Mouse (Mus musculus): ENCODE data around the gene Fam20a. TPM values are rescaled to one million over a fixed set of nuclear protein-coding genes. Genes with fewer than 3 reads are reported as not detected.

Fam20a gene
- 28.0 and 29.0 TPM in 2 replicates for polyA plus RNA-seq (2015; fragmentation: Nextera tagmentation; extraction: Ambion mirVana)

DNA sequence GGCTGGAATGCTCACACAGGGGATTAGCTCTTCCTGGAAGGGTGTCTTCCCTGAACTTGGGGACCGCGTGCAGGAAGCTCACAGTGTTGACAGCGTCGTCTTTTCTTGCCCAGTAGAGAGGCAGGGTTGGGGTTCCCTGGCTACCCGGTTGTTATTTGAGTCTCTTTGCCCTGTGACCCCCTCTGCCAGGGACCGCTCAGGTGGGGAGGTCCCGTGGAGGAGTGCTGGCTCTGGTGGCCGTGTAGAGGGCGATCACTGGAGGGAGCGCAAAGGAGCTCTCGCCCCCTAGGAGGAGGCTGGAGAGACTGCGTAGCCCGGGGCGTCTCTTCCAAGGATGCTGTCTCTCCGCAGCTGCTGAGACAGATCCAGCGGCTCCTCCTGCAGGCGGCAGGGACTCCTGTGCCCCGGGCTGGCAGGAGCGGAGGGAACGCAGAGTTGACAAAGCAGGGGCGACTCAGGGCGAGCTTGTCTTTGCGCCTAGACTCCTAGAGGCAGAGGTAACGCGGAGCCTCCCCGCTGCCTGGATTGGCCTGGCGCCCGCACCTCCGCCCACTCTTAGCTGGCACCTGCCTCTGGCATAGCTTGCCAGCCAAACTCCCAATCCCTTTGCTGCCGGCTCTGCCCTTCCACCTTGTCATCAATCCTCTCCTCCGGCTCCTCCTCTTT is at the start of gene Fam20a:
Gene Fam20a (minus strand): TSS at position 499 of the 666 bp plus-strand sequence.
- Histone ChIP-seq H3K9ac (replicated peaks) (peak within 1 kb of the TSS; percentile 80), H3K9me3 (ENCODE audit: low read length) (no peaks in the 10 kb centered on the region), H3K27me3 (ENCODE audit: insufficient read depth, low read length) (peaks cover 13% of the 10 kb centered on the region; the same call in 1 of the 2 replicates), H3K4me2 (ENCODE audit: low read depth, low read length) (peak within 1 kb of the TSS; percentile 71), H3K27ac (ENCODE audit: low read depth) (peak within 1 kb of the TSS; percentile 97), H3K4me1 (ENCODE audit: insufficient read depth) (0 out of 2 replicates have a peak, but pooled peaks cover 13% of the 10 kb centered on the region), H3K4me3 (ENCODE audit: low read depth, low read length) (peak within 1 kb of the TSS; percentile 58), H3K36me3 (replicated peaks; ENCODE audit: insufficient read depth, low read length) (no peaks in the 10 kb centered on the region)
- DNase-seq (peak; percentile 80), ATAC-seq (peak; percentile 70)
- 4% methylated on average over 30 of the region's 31 CpGs for WGBS (ENCODE audit: insufficient replicate concordance)
- TF ChIP-seq EP300 (IDR thresholded peaks at IDR 0.05; ENCODE audit: low read depth), result no peak
- peak; percentile 37 for TF ChIP-seq CTCF (IDR thresholded peaks at IDR 0.05; ENCODE audit: low read depth)

DNA sequence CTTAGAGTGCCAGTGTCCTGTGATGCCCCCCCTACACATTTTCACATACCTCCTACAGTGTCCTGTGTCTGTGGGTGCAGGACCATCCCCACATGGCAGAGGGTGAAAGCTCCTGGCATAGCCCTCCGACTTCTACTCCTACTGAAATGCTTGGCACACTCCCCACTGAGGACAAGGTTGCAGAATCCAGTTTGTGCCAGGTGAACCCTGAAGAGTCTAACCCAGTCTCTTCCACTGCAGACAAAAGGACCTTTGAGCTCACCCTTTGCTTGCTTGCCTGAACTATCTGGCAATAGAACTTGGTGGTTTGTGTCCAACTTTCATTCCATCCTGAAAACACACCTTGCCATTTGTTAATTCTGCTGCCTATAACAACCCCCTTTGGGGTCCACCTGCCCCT is 49.3 kb upstream of the Fam20a start:
- no peak overlapping the region for H3K4me2 ChIP-seq (ENCODE audit: low read depth, low read length)
- ATAC-seq (no peak), DNase-seq (no peak)

GRCm38 (mm10) chr11:109770185-109770584 is 48.1 kb upstream of the Fam20a start:
- Histone ChIP-seq H3K4me3 (ENCODE audit: low read depth, low read length) (no peak overlapping the region), H3K36me3 (replicated peaks; ENCODE audit: insufficient read depth, low read length) (no peaks in the 10 kb centered on the region), H3K4me1 (ENCODE audit: insufficient read depth) (no peaks in the 10 kb centered on the region), H3K27me3 (ENCODE audit: insufficient read depth, low read length) (no peaks in the 10 kb centered on the region), H3K9me3 (ENCODE audit: low read length) (no peaks in the 10 kb centered on the region; the same call in 1 of the 2 replicates), H3K27ac (ENCODE audit: low read depth) (no peak overlapping the region), H3K4me2 (ENCODE audit: low read depth, low read length) (no peak overlapping the region), H3K9ac (replicated peaks) (no peak overlapping the region)
- TF ChIP-seq EP300 (IDR thresholded peaks at IDR 0.05; ENCODE audit: low read depth) (no peak), CTCF (IDR thresholded peaks at IDR 0.05; ENCODE audit: low read depth) (no peak)
- DNase-seq (no peak), ATAC-seq (no peak)
- WGBS (ENCODE audit: insufficient replicate concordance), result 82% methylated on average over 14 of the region's 14 CpGs

More for the DNA sequence above, 49.3 kb upstream of the Fam20a start:
- WGBS (ENCODE audit: insufficient replicate concordance), result 70% methylated on average over 1 of the region's 1 CpGs
- Histone ChIP-seq H3K9me3 (ENCODE audit: low read length) (no peaks in the 10 kb centered on the region; the same call in 1 of the 2 replicates), H3K9ac (replicated peaks) (no peak overlapping the region), H3K27me3 (ENCODE audit: insufficient read depth, low read length) (no peaks in the 10 kb centered on the region), H3K4me3 (ENCODE audit: low read depth, low read length) (no peak overlapping the region), H3K4me1 (ENCODE audit: insufficient read depth) (no peaks in the 10 kb centered on the region), H3K27ac (ENCODE audit: low read depth) (no peak overlapping the region), H3K36me3 (replicated peaks; ENCODE audit: insufficient read depth, low read length) (no peaks in the 10 kb centered on the region)
- TF ChIP-seq EP300 (IDR thresholded peaks at IDR 0.05; ENCODE audit: low read depth) (no peak), CTCF (IDR thresholded peaks at IDR 0.05; ENCODE audit: low read depth) (no peak)

DNA sequence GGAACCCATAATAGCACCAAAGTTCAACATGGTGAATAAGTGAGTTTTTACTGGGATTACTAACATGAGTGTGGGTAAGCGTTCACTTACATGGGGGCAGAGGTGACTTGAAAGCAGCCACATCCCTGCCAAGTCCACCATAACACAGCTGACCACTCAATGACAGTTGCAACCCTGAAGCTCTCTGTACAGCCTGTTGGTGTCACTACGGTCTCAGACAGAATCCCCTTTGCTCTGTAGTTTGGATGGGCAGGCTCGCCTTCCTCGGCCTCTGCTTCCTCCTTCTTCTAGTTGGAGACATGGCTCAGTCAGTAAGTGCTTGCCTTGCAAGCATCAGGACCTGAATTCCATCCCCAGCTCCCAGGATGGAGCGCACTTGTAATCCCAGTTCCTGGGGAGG is 47.0 kb upstream of the Fam20a start:
- no peak for TF ChIP-seq CTCF (IDR thresholded peaks at IDR 0.05; ENCODE audit: low read depth)
- no peak for TF ChIP-seq EP300 (IDR thresholded peaks at IDR 0.05; ENCODE audit: low read depth)
- ATAC-seq, result no peak
- no peaks in the 10 kb centered on the region for H3K4me1 ChIP-seq (ENCODE audit: insufficient read depth)
- H3K9me3 ChIP-seq (ENCODE audit: low read length), result no peaks in the 10 kb centered on the region; the same call in 1 of the 2 replicates
- no peaks in the 10 kb centered on the region for H3K27me3 ChIP-seq (ENCODE audit: insufficient read depth, low read length)
- no peak overlapping the region for H3K27ac ChIP-seq (ENCODE audit: low read depth)
- 61% methylated on average over 5 of the region's 5 CpGs for WGBS (ENCODE audit: insufficient replicate concordance)
- DNase-seq, result no peak
- no peaks in the 10 kb centered on the region for H3K36me3 ChIP-seq (replicated peaks; ENCODE audit: insufficient read depth, low read length)
- no peak overlapping the region for H3K4me2 ChIP-seq (ENCODE audit: low read depth, low read length)
- H3K4me3 ChIP-seq (ENCODE audit: low read depth, low read length), result no peak overlapping the region
- H3K9ac ChIP-seq (replicated peaks), result no peak overlapping the region

DNA sequence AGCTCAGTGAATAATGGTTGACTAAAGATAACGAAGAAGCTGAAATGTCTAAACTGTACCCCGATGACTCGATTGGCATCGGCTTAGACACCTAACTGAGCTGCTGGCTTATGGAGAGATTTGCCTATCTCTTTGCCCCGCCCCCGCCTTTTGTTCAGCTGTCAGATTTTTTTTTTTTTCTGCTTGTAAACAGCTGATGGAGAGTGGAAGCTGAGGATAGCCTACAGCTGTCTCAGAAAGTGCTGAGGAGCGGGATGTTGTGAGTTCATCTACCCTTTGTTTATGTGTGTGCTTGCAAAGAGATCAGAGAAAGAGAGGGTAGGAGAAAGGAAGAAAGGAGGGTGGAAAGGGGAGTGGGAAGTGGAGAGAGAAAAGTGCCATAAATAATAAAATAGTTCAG is 38.0 kb upstream of the Fam20a start:
- Histone ChIP-seq H3K36me3 (replicated peaks; ENCODE audit: insufficient read depth, low read length) (no peaks in the 10 kb centered on the region), H3K4me2 (ENCODE audit: low read depth, low read length) (no peak overlapping the region), H3K4me3 (ENCODE audit: low read depth, low read length) (no peak overlapping the region), H3K9me3 (ENCODE audit: low read length) (no peaks in the 10 kb centered on the region), H3K27ac (ENCODE audit: low read depth) (no peak overlapping the region), H3K4me1 (ENCODE audit: insufficient read depth) (no peaks in the 10 kb centered on the region), H3K27me3 (ENCODE audit: insufficient read depth, low read length) (no peaks in the 10 kb centered on the region), H3K9ac (replicated peaks) (no peak overlapping the region)
- no peak for ATAC-seq
- DNase-seq, result no peak
- 85% methylated on average over 7 of the region's 7 CpGs for WGBS (ENCODE audit: insufficient replicate concordance)
- TF ChIP-seq CTCF (IDR thresholded peaks at IDR 0.05; ENCODE audit: low read depth), result no peak
- TF ChIP-seq EP300 (IDR thresholded peaks at IDR 0.05; ENCODE audit: low read depth), result no peak

DNA sequence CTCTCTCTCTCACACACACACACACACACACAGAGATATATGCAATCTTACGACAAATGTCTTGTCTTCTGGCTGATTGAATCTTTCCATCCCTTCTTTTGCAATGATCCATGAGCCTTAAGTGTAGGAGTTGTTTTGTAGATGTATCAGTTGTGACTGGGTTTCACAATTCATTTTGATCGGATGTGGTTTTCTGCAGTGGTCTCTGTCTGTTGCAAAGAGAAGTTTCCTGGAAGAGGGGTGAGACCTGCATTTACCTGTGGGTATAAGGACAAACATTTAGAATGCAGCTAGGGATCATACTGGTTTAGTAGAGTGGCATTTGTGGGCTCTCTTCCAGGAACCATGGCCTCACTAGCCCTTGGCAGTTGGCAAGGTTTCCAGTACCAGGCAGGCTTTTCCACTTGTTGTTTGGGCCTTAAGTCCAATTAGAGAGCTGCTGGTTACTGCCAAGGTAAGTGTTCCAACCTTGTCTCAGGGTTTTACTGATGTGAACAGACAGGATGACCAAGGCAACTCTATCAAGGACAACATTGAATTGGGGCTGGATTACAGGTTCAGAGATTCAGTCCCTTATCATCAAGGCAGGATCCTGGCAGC is 36.6 kb upstream of the Fam20a start:
- no peak for DNase-seq
- Histone ChIP-seq H3K27ac (ENCODE audit: low read depth) (no peak overlapping the region), H3K36me3 (replicated peaks; ENCODE audit: insufficient read depth, low read length) (no peaks in the 10 kb centered on the region), H3K9me3 (ENCODE audit: low read length) (no peaks in the 10 kb centered on the region), H3K4me1 (ENCODE audit: insufficient read depth) (no peaks in the 10 kb centered on the region), H3K4me2 (ENCODE audit: low read depth, low read length) (no peak overlapping the region), H3K9ac (replicated peaks) (no peak overlapping the region), H3K4me3 (ENCODE audit: low read depth, low read length) (no peak overlapping the region), H3K27me3 (ENCODE audit: insufficient read depth, low read length) (no peaks in the 10 kb centered on the region)
- no peak for ATAC-seq
- 68% methylated on average over 2 of the region's 2 CpGs for WGBS (ENCODE audit: insufficient replicate concordance)
- TF ChIP-seq CTCF (IDR thresholded peaks at IDR 0.05; ENCODE audit: low read depth) (no peak), EP300 (IDR thresholded peaks at IDR 0.05; ENCODE audit: low read depth) (no peak)

All from liver, postnatal 0 days (tissue).